Mouse (Mus musculus) bone marrow macrophage, adult 2 months (primary cell): ENCODE measurements around the gene Bcl2l15.

Source experiments
- CTCF ChIP-seq: IDR thresholded peaks from 2 replicates; pipeline ENCODE4 v1.5.1; 2012; ENCODE audit warnings: low read depth, mild to moderate bottlenecking, low read length, moderate library complexity
- POLR2A ChIP-seq: IDR thresholded peaks from 2 replicates; pipeline ENCODE4 v1.6.1; 2012; ENCODE audit warnings: mild to moderate bottlenecking, low read depth, low read length, borderline replicate concordance

GRCm38 (mm10) chr3:103858881-103859801 is 26.7 kb downstream of the Bcl2l15 start, which contains the start of gene Ptpn22:
- TF ChIP-seq POLR2A, result no peak
- no peak for TF ChIP-seq CTCF
